Mouse (Mus musculus) lung, embryonic 14.5 days (tissue): ENCODE results near the gene Kcnma1. TPM values are rescaled to one million over a fixed set of nuclear protein-coding genes. Genes with fewer than 3 reads are reported as not detected.
A peak's percentile ranks its signal among the peaks of the same experiment; 100 is the strongest.

ENCODE experiments used
- ATAC-seq: fragments of 200-750 bp; cut with Nextera tagmentation; 2 replicates; pipeline ENCODE4 v1.8.0; 2017; ENCODE audit warnings: mild to moderate bottlenecking, moderate TSS enrichment, moderate library complexity; ENCODE audit not compliant: insufficient read depth
- DNase-seq: peaks from one replicate; pipeline ENCODE4 v3.0.0-alpha.2; 2015
- H3K27ac ChIP-seq: fragments of 300-500 bp; sonication (generic); 2 replicates; pipeline ENCODE4 v1.5.1; 2014; ENCODE audit warnings: low read depth, mild to moderate bottlenecking, moderate library complexity
- H3K27me3 ChIP-seq: fragments of 300-500 bp; sonication (generic); 2 replicates; pipeline ENCODE4 v1.6.1; 2014; ENCODE audit warnings: low read length, control low read depth; ENCODE audit not compliant: insufficient read depth
- H3K36me3 ChIP-seq: fragments of 300-500 bp; sonication (generic); 2 replicates; pipeline ENCODE4 v1.6.1; 2014; ENCODE audit warnings: control low read depth; ENCODE audit not compliant: insufficient read depth
- H3K4me1 ChIP-seq: fragments of 300-500 bp; sonication (generic); 2 replicates; pipeline ENCODE4 v1.6.1; 2014; ENCODE audit warnings: antibody characterized with exemption, control low read depth; ENCODE audit not compliant: insufficient read depth
- H3K4me2 ChIP-seq: fragments of 300-500 bp; sonication (generic); 2 replicates; pipeline ENCODE4 v1.6.1; 2014; ENCODE audit warnings: mild to moderate bottlenecking
- H3K4me3 ChIP-seq: fragments of 300-500 bp; sonication (generic); 2 replicates; pipeline ENCODE4 v1.5.1; 2014; ENCODE audit warnings: low read depth, low read length
- H3K9ac ChIP-seq: fragments of 300-500 bp; sonication (generic); 2 replicates; pipeline ENCODE4 v1.6.1; 2014
- H3K9me3 ChIP-seq: fragments of 300-500 bp; sonication (generic); 2 replicates; pipeline ENCODE4 v1.6.1; 2016; ENCODE audit warnings: low read depth, low read length, control low read depth
- CTCF ChIP-seq: IDR thresholded peaks from 2 replicates; pipeline ENCODE4 v1.5.1; 2016; ENCODE audit warnings: antibody characterized with exemption, low read depth
- WGBS: fragments of 180-500 bp; shearing (Covaris S2); extraction: QIAGEN DNeasy Blood & Tissue Kit; methylation state at CpG from one replicate; pipeline ENCODE4 v1.1.7; 2014; 5-methylcytosine and 5-hydroxymethylcytosine counted together
- polyA plus RNA-seq: library from polyadenylated mRNA; unstranded; fragments of >200 nt; fragmentation: Nextera tagmentation; extraction: Ambion mirVana; gene quantifications from 2 replicates; pipeline ENCODE4 v1.2.1, GENCODE M21; 2014

Kcnma1 gene
- polyA plus RNA-seq, 1 experiment from 2014 or later: 1.5 TPM

DNA sequence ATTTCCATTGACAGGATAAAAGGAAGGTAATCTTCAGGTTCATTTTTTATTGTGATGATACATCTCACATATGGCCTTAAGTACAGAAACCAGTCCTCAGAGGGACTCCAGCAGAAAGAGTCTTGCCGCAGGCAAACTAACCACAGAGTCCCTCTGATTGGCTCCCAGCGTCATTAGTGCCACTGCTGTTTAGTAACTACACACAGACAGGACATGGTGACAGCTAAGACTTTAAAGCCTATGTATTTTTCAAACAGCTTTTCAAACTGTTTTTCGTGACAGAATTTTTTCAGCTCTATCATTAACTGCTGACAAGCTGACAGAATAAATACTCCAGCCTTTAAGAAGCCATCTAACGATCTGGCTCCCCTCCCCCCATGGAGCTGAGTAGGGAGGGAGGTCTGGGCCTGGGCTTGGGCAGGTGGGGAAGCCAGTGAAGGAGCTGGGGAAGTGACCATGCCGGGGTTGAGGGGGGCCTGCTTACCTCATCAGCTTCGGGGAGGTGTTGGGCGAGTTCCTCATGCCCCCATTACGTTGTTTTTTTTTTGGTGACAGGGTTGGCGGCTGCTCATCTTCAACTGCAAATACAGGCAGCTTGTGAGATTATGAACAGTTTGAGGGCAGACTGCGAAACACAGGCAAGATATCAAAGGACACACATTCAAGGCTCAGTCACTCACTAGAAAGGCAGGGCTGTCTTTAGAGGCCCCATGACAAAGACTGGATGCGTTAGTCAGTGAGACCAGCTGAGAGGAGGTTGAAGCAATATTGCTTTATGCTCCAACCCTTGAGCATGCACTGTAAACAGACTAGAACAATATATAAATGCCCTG lies 628.3 kb downstream of the Kcnma1 start:
- no peaks in the 10 kb centered on the region for H3K27me3 ChIP-seq
- peak; percentile 77 for DNase-seq
- peak overlapping the region; percentile 37; the same call in 1 of the 2 replicates for H3K27ac ChIP-seq
- no peak overlapping the region for H3K9ac ChIP-seq
- H3K36me3 ChIP-seq: no peaks in the 10 kb centered on the region
- H3K9me3 ChIP-seq: no peaks in the 10 kb centered on the region
- no peak overlapping the region for H3K4me2 ChIP-seq
- TF ChIP-seq CTCF: no peak
- ATAC-seq: peak; percentile 67
- peaks cover 16% of the 10 kb centered on the region for H3K4me1 ChIP-seq
- 26% methylated on average over 11 of the region's 11 CpGs for WGBS
- no peak overlapping the region for H3K4me3 ChIP-seq

DNA sequence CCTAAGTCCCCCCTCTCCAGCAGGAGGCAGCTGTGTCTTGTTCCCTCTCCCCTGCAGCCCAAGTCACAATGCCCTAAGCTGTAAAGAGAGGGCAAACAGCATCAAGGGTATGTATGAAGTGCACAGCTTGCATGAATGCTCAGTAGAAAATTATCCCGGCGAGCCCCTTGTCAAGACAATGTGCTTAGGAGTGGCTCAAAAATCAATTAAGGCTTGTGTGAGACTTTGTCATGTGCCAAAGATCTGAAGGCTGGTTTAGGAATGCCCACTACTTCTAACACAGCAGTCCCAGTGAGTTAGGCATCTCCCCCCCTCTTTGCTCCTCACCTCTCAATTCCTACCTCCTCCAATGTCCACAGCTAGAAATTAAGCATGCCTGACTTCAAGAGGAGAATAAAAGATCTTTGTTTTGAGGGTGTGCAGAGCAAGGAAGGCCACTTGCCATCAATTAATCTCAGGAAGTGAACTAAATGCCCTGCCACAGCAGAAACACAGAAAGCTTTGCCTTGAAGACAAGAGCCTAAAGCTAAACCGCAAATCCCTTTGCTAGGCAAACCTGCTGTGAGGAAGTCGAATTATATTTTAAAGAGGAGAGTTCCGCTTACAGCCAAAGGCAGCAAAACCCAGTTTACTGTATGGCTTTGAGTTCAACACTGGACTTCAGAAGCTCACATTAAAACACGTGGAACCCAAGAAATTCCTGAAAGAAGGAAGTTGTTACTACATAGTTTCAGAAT lies 635.8 kb downstream of the Kcnma1 start:
- TF ChIP-seq CTCF: no peak
- Histone ChIP-seq H3K36me3 (no peaks in the 10 kb centered on the region), H3K9ac (no peak overlapping the region), H3K27me3 (no peaks in the 10 kb centered on the region), H3K9me3 (no peaks in the 10 kb centered on the region), H3K27ac (peak overlapping the region; percentile 52), H3K4me1 (no peaks in the 10 kb centered on the region), H3K4me2 (no peak overlapping the region), H3K4me3 (no peak overlapping the region)
- peak; percentile 49 for ATAC-seq
- DNase-seq: peak; percentile 42
- WGBS: 40% methylated on average over 6 of the region's 6 CpGs

DNA sequence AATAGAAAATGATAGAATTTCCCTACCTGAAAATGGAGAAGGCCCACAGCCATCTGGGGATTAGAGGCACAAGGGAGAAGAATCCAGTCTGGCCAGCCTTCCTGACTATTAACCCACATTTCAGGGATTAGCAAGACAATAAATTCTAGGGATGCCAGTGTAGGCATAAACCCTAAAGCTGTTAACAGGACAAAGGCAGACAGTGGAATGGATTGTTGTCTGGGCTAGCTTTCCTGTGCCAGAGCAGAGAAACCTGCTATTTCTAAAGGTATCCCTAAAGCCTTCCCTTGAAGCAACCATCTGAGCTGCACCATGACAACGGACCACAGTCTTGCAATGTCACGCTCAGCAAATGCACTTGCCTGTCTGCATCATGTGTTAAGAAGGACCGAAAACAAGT lies 642.3 kb downstream of the Kcnma1 start:
- no peak for ATAC-seq
- no peaks in the 10 kb centered on the region for H3K4me1 ChIP-seq
- H3K9me3 ChIP-seq: no peaks in the 10 kb centered on the region

GRCm38 (mm10) chr14:23360491-23360995 lies 653.7 kb downstream of the Kcnma1 start:
- Histone ChIP-seq H3K4me2 (no peak overlapping the region), H3K27ac (no peak overlapping the region), H3K9me3 (no peaks in the 10 kb centered on the region), H3K4me1 (no peaks in the 10 kb centered on the region), H3K4me3 (no peak overlapping the region), H3K36me3 (no peaks in the 10 kb centered on the region), H3K9ac (no peak overlapping the region), H3K27me3 (no peaks in the 10 kb centered on the region)
- DNase-seq (no peak), ATAC-seq (no peak)
- no peak for TF ChIP-seq CTCF
- WGBS: 57% methylated on average over 11 of the region's 11 CpGs

More for the DNA sequence above, 642.3 kb downstream of the Kcnma1 start:
- Histone ChIP-seq H3K36me3 (no peaks in the 10 kb centered on the region), H3K9ac (no peak overlapping the region), H3K27me3 (no peaks in the 10 kb centered on the region), H3K27ac (no peak overlapping the region), H3K4me2 (no peak overlapping the region), H3K4me3 (no peak overlapping the region)
- TF ChIP-seq CTCF: no peak
- 70% methylated on average over 3 of the region's 3 CpGs for WGBS
- DNase-seq: no peak

DNA sequence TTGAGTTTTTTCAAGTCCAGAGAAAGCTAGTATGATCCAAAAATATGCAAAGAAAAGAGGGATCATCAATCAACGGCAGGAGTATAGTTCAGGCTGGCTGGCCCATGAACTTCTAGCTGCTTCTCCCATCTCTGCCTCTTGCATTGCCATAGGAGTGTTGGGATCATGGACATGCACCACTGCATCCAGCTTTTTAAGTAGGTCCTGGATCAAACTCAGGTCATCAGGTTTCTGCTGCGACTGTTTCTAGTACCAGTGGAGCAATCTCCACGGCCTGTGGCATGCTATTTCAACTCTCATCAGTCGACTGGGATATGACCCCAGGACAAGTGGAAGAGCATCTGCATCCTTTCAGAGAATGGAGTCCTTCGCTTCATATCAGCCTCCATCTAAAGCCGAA lies 655.5 kb downstream of the Kcnma1 start:
- no peak for DNase-seq
- no peak for ATAC-seq
- Histone ChIP-seq H3K9ac (no peak overlapping the region), H3K36me3 (no peaks in the 10 kb centered on the region), H3K4me3 (no peak overlapping the region), H3K4me2 (no peak overlapping the region), H3K4me1 (no peaks in the 10 kb centered on the region), H3K27me3 (no peaks in the 10 kb centered on the region), H3K9me3 (no peaks in the 10 kb centered on the region), H3K27ac (no peak overlapping the region)
- no peak for TF ChIP-seq CTCF
- 88% methylated on average over 6 of the region's 6 CpGs for WGBS

DNA sequence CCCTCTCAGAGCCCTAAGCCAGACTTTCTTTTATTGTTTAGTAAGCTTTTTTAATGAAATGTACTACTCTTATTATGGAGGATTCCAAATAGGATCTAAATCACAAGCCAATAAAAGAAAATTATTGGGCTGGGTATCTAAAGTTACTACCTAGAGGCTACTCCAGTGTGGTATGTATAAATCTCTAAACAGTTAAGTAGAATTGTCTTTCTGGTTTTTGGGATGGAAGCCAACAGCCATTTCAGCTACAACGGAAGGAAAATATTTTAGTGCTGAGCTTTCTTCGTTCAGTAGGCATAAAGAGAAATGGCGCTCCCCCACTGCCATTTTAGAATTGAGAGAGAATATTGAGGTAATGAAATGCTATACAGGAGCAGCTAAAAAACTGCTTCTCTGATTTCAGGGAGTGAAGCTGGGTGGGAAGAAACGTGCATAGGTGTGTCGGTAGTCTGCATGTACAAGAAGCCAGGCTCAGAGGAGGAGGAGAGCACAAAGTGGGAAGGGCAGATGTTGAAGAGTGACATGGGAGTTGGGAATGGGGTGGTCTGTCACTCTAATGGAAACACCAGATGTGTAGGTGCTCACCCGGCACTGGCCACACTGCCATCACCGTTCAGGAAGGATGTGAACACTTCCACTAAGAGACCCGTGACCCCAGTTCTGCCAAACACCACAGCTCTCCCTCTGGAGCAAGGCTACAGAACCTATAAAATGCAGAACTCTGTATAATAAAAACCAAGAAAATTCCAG lies 656.6 kb downstream of the Kcnma1 start:
- no peaks in the 10 kb centered on the region for H3K9me3 ChIP-seq
- H3K4me1 ChIP-seq: no peaks in the 10 kb centered on the region
- ATAC-seq (no peak), DNase-seq (peak; percentile 53)
- TF ChIP-seq CTCF: no peak
- WGBS: 71% methylated on average over 8 of the region's 8 CpGs
- H3K4me2 ChIP-seq: no peak overlapping the region
- no peaks in the 10 kb centered on the region for H3K36me3 ChIP-seq
- H3K27me3 ChIP-seq: no peaks in the 10 kb centered on the region
- no peak overlapping the region for H3K4me3 ChIP-seq
- H3K27ac ChIP-seq: no peak overlapping the region
- H3K9ac ChIP-seq: no peak overlapping the region

- Histone ChIP-seq H3K9ac (no peak overlapping the region), H3K9me3 (no peaks in the 10 kb centered on the region), H3K36me3 (no peaks in the 10 kb centered on the region), H3K4me2 (no peak overlapping the region), H3K4me1 (no peaks in the 10 kb centered on the region), H3K4me3 (no peak overlapping the region), H3K27me3 (no peaks in the 10 kb centered on the region), H3K27ac (no peak overlapping the region)
- DNase-seq (no peak), ATAC-seq (no peak)
- WGBS: 75% methylated on average over 3 of the region's 3 CpGs
- TF ChIP-seq CTCF: no peak
Observed at GRCm38 (mm10) chr14:23326786-23327185, 687.5 kb downstream of the Kcnma1 start.
